Mouse (Mus musculus): ENCODE measurements around the gene Prm1. TPM values are rescaled to one million over a fixed set of nuclear protein-coding genes. Genes with fewer than 3 reads are reported as not detected.
A peak's percentile ranks its signal among the peaks of the same experiment; 100 is the strongest.
"Not testable (repeated sequence)": the region's sequence is repeated elsewhere in the genome, so short reads cannot be mapped to it uniquely, and the experiment has no call there.

Gene Prm1
- polyA plus RNA-seq, 1 experiment from 2014 or later = 0.36 TPM

DNA sequence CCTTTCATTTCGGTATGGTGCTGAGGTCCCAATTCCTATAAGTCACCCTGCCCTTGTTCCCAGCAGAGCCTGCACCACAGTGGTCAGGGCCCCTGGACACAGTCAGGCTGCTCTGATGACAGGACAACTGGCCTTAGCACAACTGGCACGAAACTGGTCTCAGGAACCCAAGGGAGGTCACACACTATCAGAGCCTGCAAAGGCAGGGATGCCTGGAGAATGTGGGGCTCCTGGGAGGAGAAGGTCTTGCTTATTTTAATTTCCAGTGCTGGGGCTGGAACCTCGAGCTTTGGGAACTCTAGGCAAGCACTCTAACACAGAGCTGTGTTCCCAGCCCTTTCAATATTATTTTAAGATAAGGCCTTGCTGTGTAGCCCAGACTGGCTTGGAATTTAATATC lies 14.3 kb upstream of the Prm1 start:
- no peak overlapping the region for H3K27ac ChIP-seq
- H3K4me1 ChIP-seq = peaks cover 4% of the 10 kb centered on the region; the same call in 1 of the 2 replicates
- no peak overlapping the region for H3K4me3 ChIP-seq
- no peak for ATAC-seq (ENCODE audit: borderline replicate concordance, extremely low read depth, low FRiP score, low TSS enrichment)
- no peak overlapping the region for H3K9ac ChIP-seq
- no peaks in the 10 kb centered on the region for H3K27me3 ChIP-seq
- H3K9me3 ChIP-seq = no peaks in the 10 kb centered on the region
- H3K36me3 ChIP-seq = no peaks in the 10 kb centered on the region
- WGBS = 57% methylated on average over 3 of the region's 3 CpGs
- H3K4me2 ChIP-seq = no peak overlapping the region

DNA sequence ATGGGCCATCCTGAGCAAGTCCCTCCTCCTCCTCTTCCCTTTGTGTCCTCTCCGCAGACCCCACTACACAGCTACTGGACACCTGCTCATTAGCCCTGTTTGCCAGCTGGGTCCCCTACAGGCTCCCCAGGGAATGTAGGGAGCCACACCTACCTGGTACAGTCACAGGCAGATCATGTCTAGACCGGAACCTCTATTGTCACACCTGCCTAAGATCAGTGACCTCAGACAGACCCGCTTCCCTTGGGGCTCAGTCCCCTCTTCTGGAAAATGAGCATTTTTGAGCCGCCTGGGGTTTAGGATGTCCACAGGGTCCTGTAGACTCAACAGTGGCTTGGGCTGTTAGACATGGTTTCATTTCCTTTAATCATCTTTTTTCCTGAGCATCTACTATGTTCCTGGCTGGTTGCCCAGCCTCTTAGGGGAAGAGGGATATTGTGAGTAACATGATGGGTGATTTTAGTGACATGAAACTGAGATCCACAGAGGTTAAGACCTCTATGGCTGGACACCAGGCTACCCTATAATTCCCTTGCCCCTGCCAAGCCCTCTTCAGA lies 13.0 kb upstream of the Prm1 start:
- H3K9me3 ChIP-seq = no peaks in the 10 kb centered on the region
- H3K9ac ChIP-seq = no peak overlapping the region
- H3K27ac ChIP-seq = no peak overlapping the region
- no peaks in the 10 kb centered on the region for H3K27me3 ChIP-seq
- H3K4me3 ChIP-seq = no peak overlapping the region
- 83% methylated on average over 4 of the region's 4 CpGs for WGBS
- H3K4me1 ChIP-seq = peaks cover 10% of the 10 kb centered on the region; the same call in 1 of the 2 replicates
- H3K4me2 ChIP-seq = no peak overlapping the region
- ATAC-seq (ENCODE audit: borderline replicate concordance, extremely low read depth, low FRiP score, low TSS enrichment) = no peak
- no peaks in the 10 kb centered on the region for H3K36me3 ChIP-seq

- no peak overlapping the region for H3K27ac ChIP-seq
These were observed 9.2 kb upstream of the Prm1 start for GRCm38 (mm10) chr16:10814864-10815263.

GRCm38 (mm10) chr16:10813726-10814125 lies 8.1 kb upstream of the Prm1 start:
- Histone ChIP-seq H3K4me3 (no peak overlapping the region), H3K9ac (no peak overlapping the region), H3K4me2 (no peak overlapping the region), H3K27ac (no peak overlapping the region), H3K4me1 (0 out of 2 replicates have a peak, but pooled peaks cover 5% of the 10 kb centered on the region), H3K36me3 (no peaks in the 10 kb centered on the region), H3K9me3 (no peaks in the 10 kb centered on the region), H3K27me3 (no peaks in the 10 kb centered on the region)
- ATAC-seq (ENCODE audit: borderline replicate concordance, extremely low read depth, low FRiP score, low TSS enrichment) = no peak
- 66% methylated on average over 4 of the region's 4 CpGs for WGBS

More at GRCm38 (mm10) chr16:10814864-10815263, 9.2 kb upstream of the Prm1 start:
- no peak overlapping the region for H3K4me2 ChIP-seq
- 0 out of 2 replicates have a peak, but pooled peaks cover 5% of the 10 kb centered on the region for H3K4me1 ChIP-seq
- ATAC-seq (ENCODE audit: borderline replicate concordance, extremely low read depth, low FRiP score, low TSS enrichment) = peak; percentile 82; the same call in 1 of the 2 replicates
- no peaks in the 10 kb centered on the region for H3K27me3 ChIP-seq
- H3K9ac ChIP-seq = no peak overlapping the region
- 42% methylated on average over 4 of the region's 4 CpGs for WGBS
- no peaks in the 10 kb centered on the region for H3K9me3 ChIP-seq
- H3K36me3 ChIP-seq = no peaks in the 10 kb centered on the region
- no peak overlapping the region for H3K4me3 ChIP-seq

- no peaks in the 10 kb centered on the region for H3K27me3 ChIP-seq
- no peaks in the 10 kb centered on the region for H3K36me3 ChIP-seq
- 0 out of 2 replicates have a peak, but pooled peaks cover 5% of the 10 kb centered on the region for H3K4me1 ChIP-seq
- H3K9ac ChIP-seq = no peak within 1 kb of the TSS
- H3K9me3 ChIP-seq = no peaks in the 10 kb centered on the region
- no peak for ATAC-seq (ENCODE audit: borderline replicate concordance, extremely low read depth, low FRiP score, low TSS enrichment)
- no peak within 1 kb of the TSS for H3K27ac ChIP-seq
- no peak within 1 kb of the TSS for H3K4me3 ChIP-seq
- H3K4me2 ChIP-seq = no peak within 1 kb of the TSS
- 71% methylated on average over 2 of the region's 2 CpGs for WGBS
These were observed 7.3 kb upstream of the Prm1 start, which contains the start of gene Gm11172 for GRCm38 (mm10) chr16:10812865-10813371. Gene Gm11172, plus strand, starts transcription at chr16:10812915.

DNA sequence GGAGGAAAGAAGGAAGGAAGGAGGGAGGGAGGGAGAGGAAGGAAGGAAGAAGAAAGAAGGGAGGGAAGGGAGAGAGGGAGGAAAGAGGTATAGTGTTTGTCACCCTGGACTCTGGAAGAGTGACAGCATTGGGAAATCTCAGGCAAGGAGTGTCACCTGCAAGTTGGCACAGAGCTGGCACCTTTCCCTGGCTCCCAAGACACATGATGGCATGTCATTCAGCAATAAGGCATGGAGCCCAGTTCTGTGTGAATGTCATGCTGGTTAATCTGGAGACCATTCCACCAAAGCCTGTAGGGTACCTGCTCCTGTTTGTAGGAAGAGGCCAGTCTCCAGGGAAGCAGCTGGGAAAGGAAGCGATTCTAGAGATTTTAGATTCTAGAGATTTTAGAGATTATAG lies 4.7 kb upstream of the Prm1 start:
- WGBS = 95% methylated on average over 1 of the region's 1 CpGs
- no peak overlapping the region for H3K4me3 ChIP-seq
- H3K27ac ChIP-seq = no peak overlapping the region
- H3K4me2 ChIP-seq = no peak overlapping the region
- no peak overlapping the region for H3K9ac ChIP-seq
- ATAC-seq (ENCODE audit: borderline replicate concordance, extremely low read depth, low FRiP score, low TSS enrichment) = no peak
- no peaks in the 10 kb centered on the region for H3K27me3 ChIP-seq
- no peaks in the 10 kb centered on the region for H3K9me3 ChIP-seq
- H3K4me1 ChIP-seq = 0 out of 2 replicates have a peak, but pooled peaks cover 5% of the 10 kb centered on the region
- no peaks in the 10 kb centered on the region for H3K36me3 ChIP-seq

- H3K36me3 ChIP-seq; H3K9ac ChIP-seq; H3K27me3 ChIP-seq; H3K4me3 ChIP-seq; H3K9me3 ChIP-seq; H3K4me2 ChIP-seq; H3K27ac ChIP-seq; ATAC-seq (ENCODE audit: borderline replicate concordance, extremely low read depth, low FRiP score, low TSS enrichment); H3K4me1 ChIP-seq: not testable (repeated sequence)
- 62% methylated on average over 3 of the region's 3 CpGs for WGBS
These were observed 3.2 kb downstream of the Prm1 start for GRCm38 (mm10) chr16:10802420-10802819.

DNA sequence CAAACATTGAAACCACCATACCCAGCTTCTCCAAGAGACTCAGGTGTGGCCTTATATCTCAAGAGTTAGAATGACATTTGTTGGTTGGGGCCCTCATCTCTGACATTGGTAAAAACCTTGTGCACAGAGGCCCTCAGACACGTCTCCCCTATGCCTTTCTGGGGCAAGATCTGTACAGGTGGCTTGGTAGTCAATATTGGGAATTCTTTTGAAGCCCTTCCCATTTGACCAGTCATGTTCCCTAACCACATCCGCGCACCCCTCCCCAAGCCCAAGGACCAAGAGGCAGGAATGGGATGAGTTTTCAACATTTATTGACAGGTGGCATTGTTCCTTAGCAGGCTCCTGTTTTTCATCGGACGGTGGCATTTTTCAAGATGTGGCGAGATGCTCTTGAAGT lies 9.6 kb downstream of the Prm1 start, which contains the start of gene Prm2:
TSS of gene Prm2 (minus strand) at position 101 of the 400 bp plus-strand sequence.
- Histone ChIP-seq H3K36me3 (no peaks in the 10 kb centered on the region), H3K27ac (no peak within 1 kb of the TSS), H3K4me3 (no peak within 1 kb of the TSS), H3K4me1 (no peaks in the 10 kb centered on the region), H3K27me3 (peaks cover 27% of the 10 kb centered on the region), H3K9me3 (no peaks in the 10 kb centered on the region), H3K9ac (no peak within 1 kb of the TSS), H3K4me2 (no peak within 1 kb of the TSS)
- ATAC-seq (ENCODE audit: borderline replicate concordance, extremely low read depth, low FRiP score, low TSS enrichment) = no peak
- WGBS = 77% methylated on average over 6 of the region's 6 CpGs

DNA sequence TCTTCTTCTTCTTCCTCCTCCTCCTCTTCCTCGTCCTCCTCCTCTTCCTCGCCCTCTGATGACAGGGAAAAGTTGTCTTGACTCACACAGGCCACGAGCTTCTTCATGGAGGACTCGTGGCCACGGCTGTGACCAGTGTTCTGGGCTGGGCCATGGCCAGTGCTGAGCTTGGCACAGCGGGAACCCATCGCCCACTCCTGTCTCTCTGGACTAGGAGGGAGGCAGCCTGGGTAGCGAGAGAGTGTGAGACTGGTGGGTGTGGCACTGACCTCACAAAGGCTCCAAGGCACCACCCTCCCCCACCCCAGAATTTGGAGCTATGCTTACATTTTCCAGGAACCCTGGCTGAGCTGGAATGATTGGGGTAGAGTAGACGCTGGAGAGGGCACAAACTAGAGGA lies 14.9 kb downstream of the Prm1 start, which contains the start of gene Prm3:
TSS of gene Prm3 (minus strand) at position 213 of the 400 bp plus-strand sequence.
- Histone ChIP-seq H3K27ac (no peak within 1 kb of the TSS), H3K9me3 (no peaks in the 10 kb centered on the region), H3K4me2 (no peak within 1 kb of the TSS), H3K9ac (no peak within 1 kb of the TSS), H3K36me3 (no peaks in the 10 kb centered on the region), H3K27me3 (peaks cover 8% of the 10 kb centered on the region; the same call in 1 of the 2 replicates), H3K4me1 (peaks cover 17% of the 10 kb centered on the region), H3K4me3 (no peak within 1 kb of the TSS)
- WGBS = 68% methylated on average over 9 of the region's 9 CpGs
- no peak for ATAC-seq (ENCODE audit: borderline replicate concordance, extremely low read depth, low FRiP score, low TSS enrichment)

- Histone ChIP-seq H3K4me2 (no peak overlapping the region), H3K27me3 (no peaks in the 10 kb centered on the region), H3K9ac (no peak overlapping the region), H3K9me3 (no peaks in the 10 kb centered on the region), H3K27ac (no peak overlapping the region), H3K4me3 (no peak overlapping the region), H3K4me1 (peaks cover 25% of the 10 kb centered on the region), H3K36me3 (no peaks in the 10 kb centered on the region)
- ATAC-seq (ENCODE audit: borderline replicate concordance, extremely low read depth, low FRiP score, low TSS enrichment) = no peak
- WGBS = 76% methylated on average over 4 of the region's 4 CpGs
These were observed 16.8 kb downstream of the Prm1 start for GRCm38 (mm10) chr16:10788866-10789265.

GRCm38 (mm10) chr16:10788271-10788670 lies 17.4 kb downstream of the Prm1 start, which contains the start of gene Tnp2:
Gene Tnp2, minus strand, starts transcription at chr16:10788660.
- no peaks in the 10 kb centered on the region for H3K27me3 ChIP-seq

DNA sequence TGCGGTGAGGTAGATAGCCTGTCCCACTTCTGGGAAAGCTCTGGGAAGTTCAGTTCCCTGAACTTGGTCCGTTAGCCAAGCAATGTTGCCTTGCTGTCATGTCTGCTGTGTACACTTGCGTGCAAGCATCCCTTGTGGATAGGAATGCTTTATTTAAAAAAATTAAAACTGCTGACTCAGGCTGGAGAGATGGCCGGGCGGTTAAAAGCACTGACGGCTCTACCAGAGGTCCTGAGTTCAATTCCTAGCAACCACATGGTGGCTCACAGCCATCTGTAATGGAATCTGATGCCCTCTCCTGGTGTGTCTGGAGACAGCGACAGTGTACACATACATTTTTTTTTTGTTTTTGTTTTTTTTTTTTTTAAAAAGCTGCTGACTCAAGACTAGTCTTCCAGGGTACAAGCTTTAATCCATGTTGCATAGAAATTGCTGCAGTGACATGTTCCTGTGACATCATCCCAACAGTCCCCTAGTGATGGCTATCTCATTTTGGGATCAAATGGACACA lies 18.0 kb downstream of the Prm1 start:
- 69% methylated on average over 7 of the region's 7 CpGs for WGBS
- H3K4me2 ChIP-seq = no peak overlapping the region

More at GRCm38 (mm10) chr16:10788271-10788670, 17.4 kb downstream of the Prm1 start, which contains the start of gene Tnp2:
- Histone ChIP-seq H3K4me2 (no peak within 1 kb of the TSS), H3K4me1 (peaks cover 30% of the 10 kb centered on the region), H3K9ac (no peak within 1 kb of the TSS), H3K27ac (no peak within 1 kb of the TSS), H3K4me3 (no peak within 1 kb of the TSS), H3K9me3 (no peaks in the 10 kb centered on the region), H3K36me3 (no peaks in the 10 kb centered on the region)
- no peak for ATAC-seq (ENCODE audit: borderline replicate concordance, extremely low read depth, low FRiP score, low TSS enrichment)
- 47% methylated on average over 16 of the region's 16 CpGs for WGBS

More for the DNA sequence above, 18.0 kb downstream of the Prm1 start:
- Histone ChIP-seq H3K36me3 (no peaks in the 10 kb centered on the region), H3K9me3 (no peaks in the 10 kb centered on the region), H3K4me3 (no peak overlapping the region), H3K9ac (no peak overlapping the region), H3K4me1 (peaks cover 37% of the 10 kb centered on the region), H3K27me3 (no peaks in the 10 kb centered on the region), H3K27ac (no peak overlapping the region)
- ATAC-seq (ENCODE audit: borderline replicate concordance, extremely low read depth, low FRiP score, low TSS enrichment) = no peak

Measured in lung, embryonic 15.5 days (tissue).